Mouse (Mus musculus) testis, adult 2 months (tissue): ENCODE data around the gene Ttc3. TPM values are rescaled to one million over a fixed set of nuclear protein-coding genes. Genes with fewer than 3 reads are reported as not detected.
"Not testable (repeated sequence)": the region's sequence is repeated elsewhere in the genome, so short reads cannot be mapped to it uniquely, and the experiment has no call there.

Experiments used
- H3K27ac ChIP-seq: fragments of 200-500 bp; 2 replicates; pipeline ENCODE4 v1.5.1; 2012; ENCODE audit warnings: low read depth, low read length; ENCODE audit not compliant: control insufficient read depth, insufficient read depth
- H3K27me3 ChIP-seq: fragments of 200-500 bp; 2 replicates; pipeline ENCODE4 v1.6.1; 2012; ENCODE audit warnings: mild to moderate bottlenecking, low read length, moderate library complexity; ENCODE audit not compliant: control insufficient read depth, insufficient read depth
- H3K36me3 ChIP-seq: fragments of 200-500 bp; 2 replicates; pipeline ENCODE4 v1.6.1; 2012; ENCODE audit warnings: mild to moderate bottlenecking, low read length; ENCODE audit not compliant: control insufficient read depth, insufficient read depth
- H3K4me1 ChIP-seq: fragments of 200-500 bp; 2 replicates; pipeline ENCODE4 v1.6.1; 2012; ENCODE audit warnings: low read length; ENCODE audit not compliant: control insufficient read depth, insufficient read depth
- H3K4me3 ChIP-seq: fragments of 200-500 bp; 2 replicates; pipeline ENCODE4 v1.5.1; 2012; ENCODE audit warnings: low read depth, mild to moderate bottlenecking, low read length, moderate library complexity, mixed read lengths; ENCODE audit not compliant: control insufficient read depth
- CTCF ChIP-seq: fragments of 200-500 bp; IDR thresholded peaks from 2 replicates; pipeline ENCODE4 v1.5.1; 2012; ENCODE audit warnings: low read depth, mild to moderate bottlenecking, inconsistent platforms, low read length, moderate library complexity; ENCODE audit not compliant: control insufficient read depth, insufficient read depth, insufficient replicate concordance
- POLR2A ChIP-seq: fragments of 200-500 bp; IDR thresholded peaks from 2 replicates; pipeline ENCODE4 v1.6.1; 2012; ENCODE audit warnings: low read depth, mild to moderate bottlenecking, inconsistent platforms, low read length, moderate library complexity; ENCODE audit not compliant: control insufficient read depth
- polyA plus RNA-seq: library from polyadenylated mRNA; depleted of rRNA; stranded (reverse); fragments of >200 nt; gene quantifications from 2 replicates; pipeline ENCODE4 v1.2.3, GENCODE M21; 2012

Gene Ttc3
- polyA plus RNA-seq, 1 experiment = 10.7 TPM

DNA sequence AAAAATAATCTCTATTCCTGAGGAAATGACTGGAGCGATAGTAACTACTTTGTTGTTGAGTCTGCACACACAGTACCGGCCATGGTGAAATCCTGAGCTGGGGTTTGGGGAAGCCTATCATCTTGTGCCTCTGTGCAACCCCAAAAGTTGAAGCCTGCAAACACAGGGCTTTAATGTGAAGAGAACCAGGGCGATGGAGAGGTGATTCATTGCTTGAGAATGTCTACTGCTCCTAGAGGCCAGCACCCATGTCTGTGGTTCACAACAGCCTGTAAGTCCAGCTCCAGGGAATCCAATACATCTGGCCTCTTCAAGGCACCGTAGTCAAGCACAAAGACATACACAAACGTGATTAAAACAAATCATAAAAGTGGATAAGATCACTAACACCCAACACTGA lies 116.9 kb downstream of the Ttc3 start:
- no peaks in the 10 kb centered on the region for H3K4me1 ChIP-seq
- TF ChIP-seq CTCF (no peak), POLR2A (no peak)
- H3K27me3 ChIP-seq = no peaks in the 10 kb centered on the region
- no peak overlapping the region for H3K4me3 ChIP-seq
- no peak overlapping the region for H3K27ac ChIP-seq
- no peaks in the 10 kb centered on the region for H3K36me3 ChIP-seq

DNA sequence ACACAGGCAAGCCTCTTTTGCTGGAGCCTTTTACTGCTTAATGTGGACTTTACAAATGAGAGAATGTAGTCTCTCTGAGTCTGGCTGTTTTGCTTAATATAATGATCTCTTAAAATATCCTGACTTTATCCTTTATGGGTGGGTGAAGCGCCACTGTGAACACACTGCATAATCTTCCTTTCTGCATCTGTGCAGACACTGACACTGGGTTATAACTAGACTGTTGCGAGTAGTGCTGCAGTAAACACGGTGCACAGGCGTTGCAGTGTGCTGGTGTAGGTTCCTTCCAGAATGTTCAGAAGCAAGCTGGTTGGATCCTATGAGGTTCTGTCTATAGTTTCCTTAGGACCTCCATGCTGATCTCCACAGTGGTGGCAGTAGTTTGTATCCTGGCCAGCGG lies 118.9 kb downstream of the Ttc3 start:
- no peaks in the 10 kb centered on the region for H3K36me3 ChIP-seq
- no peak overlapping the region for H3K4me3 ChIP-seq
- TF ChIP-seq CTCF (no peak), POLR2A (no peak)
- H3K27ac ChIP-seq = no peak overlapping the region
- no peaks in the 10 kb centered on the region for H3K4me1 ChIP-seq
- H3K27me3 ChIP-seq = no peaks in the 10 kb centered on the region

DNA sequence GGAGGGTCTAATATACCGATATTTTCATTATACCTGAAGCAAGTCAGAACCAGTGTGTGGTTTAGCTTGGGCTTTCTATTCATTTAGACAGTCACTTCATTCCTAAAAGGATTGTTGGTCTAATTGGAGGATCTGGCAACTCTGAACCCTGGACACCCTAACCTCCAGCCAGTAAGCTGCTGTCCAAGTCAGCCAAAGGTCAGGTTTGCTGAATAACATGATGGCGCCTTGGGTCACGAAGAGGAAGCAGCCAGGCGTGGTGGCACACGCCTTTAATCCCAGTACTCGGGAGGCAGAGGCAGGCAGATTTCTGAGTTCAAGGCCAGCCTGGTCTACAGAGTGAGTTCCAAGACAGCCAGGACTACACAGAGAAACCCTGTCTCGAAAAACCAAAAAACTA lies 126.8 kb downstream of the Ttc3 start:
- H3K4me1 ChIP-seq, H3K36me3 ChIP-seq, H3K27ac ChIP-seq, H3K27me3 ChIP-seq, H3K4me3 ChIP-seq: not testable (repeated sequence)

DNA sequence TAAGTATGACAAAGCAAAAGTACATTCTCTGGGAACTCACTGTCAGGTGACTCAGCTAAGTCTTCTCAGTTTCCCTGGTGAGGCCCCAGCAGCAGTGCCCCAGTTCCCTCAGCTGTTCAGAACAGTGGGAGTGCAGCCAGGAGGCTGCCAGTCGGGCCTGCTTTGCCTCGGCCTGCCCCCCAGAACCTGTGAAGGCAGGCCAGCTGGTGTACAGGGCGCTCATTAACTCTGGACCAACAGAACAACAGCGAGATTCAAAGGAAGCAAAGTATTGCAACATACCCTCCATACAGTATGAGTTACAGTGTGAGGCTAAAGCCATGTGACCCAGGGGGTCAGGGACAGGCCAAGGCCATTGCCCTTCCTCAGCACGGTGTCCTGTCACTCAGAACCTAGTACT lies 127.5 kb downstream of the Ttc3 start:
- TF ChIP-seq POLR2A (no peak), CTCF (no peak)
- Histone ChIP-seq H3K4me3 (no peak overlapping the region), H3K4me1 (no peaks in the 10 kb centered on the region), H3K27ac (no peak overlapping the region), H3K36me3 (no peaks in the 10 kb centered on the region; the same call in 1 of the 2 replicates), H3K27me3 (no peaks in the 10 kb centered on the region)

DNA sequence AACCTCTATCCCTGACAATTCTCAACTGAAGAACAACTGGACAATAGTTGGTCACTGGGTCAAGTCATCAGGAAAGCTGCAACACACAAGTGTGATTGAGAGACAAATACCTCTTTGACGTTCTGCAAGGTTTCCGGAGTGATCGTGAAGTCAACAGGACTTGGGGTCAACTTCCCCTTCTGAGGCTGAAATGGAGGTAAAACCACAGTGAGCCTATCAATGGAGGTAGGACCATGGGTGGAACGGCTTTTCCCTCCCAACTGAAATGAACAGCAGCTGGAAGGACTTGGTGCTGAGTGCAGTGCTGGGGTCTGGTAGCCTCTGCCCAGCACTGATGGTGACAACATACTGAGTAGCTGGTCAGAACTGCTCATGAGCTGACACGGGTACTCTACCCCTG lies 133.8 kb downstream of the Ttc3 start:
- Histone ChIP-seq H3K36me3 (no peaks in the 10 kb centered on the region; the same call in 1 of the 2 replicates), H3K4me1 (no peaks in the 10 kb centered on the region), H3K4me3 (no peak overlapping the region), H3K27ac (no peak overlapping the region), H3K27me3 (no peaks in the 10 kb centered on the region)
- TF ChIP-seq CTCF (no peak), POLR2A (no peak)

DNA sequence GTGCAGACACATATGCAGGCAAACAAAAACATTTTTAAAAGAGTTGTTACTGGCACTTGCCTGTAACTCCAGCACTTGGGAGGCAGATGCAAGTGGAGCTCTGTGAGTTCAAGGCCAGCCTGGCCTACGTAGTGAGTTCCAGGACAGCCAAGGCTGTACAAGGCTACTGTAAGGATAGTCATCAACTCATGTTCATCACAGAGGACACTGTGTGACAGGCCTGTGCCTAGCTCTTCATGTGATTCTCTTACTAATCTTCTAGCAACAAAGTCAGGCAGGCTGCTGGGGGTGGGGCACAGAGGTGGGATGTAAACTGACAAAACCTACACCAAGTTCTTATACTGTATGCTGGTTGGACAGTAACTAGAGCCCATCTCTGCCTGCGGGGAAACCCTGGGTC lies 136.7 kb downstream of the Ttc3 start:
- Histone ChIP-seq H3K4me3 (no peak overlapping the region), H3K4me1 (no peaks in the 10 kb centered on the region), H3K27ac (no peak overlapping the region), H3K27me3 (no peaks in the 10 kb centered on the region), H3K36me3 (no peaks in the 10 kb centered on the region; the same call in 1 of the 2 replicates)
- TF ChIP-seq POLR2A = no peak
- no peak for TF ChIP-seq CTCF

DNA sequence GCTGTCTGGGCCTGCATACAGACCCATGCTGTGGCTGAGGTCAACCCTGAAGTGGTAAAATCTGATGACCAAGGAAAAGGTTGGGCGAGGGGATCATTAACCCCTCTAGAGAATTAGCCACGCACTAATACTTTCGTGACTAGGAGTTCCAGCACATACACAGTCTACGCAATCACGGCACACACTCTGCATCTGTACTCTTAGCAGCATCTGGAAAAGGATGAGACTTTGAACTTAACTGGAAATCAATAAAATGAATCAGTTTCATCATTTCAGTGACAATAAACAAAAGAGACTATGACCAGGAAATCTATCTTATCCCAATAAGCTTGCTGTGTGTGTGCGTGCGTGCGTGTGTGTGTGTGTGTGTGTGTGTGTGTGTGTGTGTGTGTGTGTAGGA lies 138.4 kb downstream of the Ttc3 start:
- no peak overlapping the region for H3K4me3 ChIP-seq
- no peak for TF ChIP-seq POLR2A
- TF ChIP-seq CTCF = no peak
- H3K27me3 ChIP-seq = no peaks in the 10 kb centered on the region
- no peak overlapping the region for H3K27ac ChIP-seq
- no peaks in the 10 kb centered on the region for H3K4me1 ChIP-seq
- no peaks in the 10 kb centered on the region; the same call in 1 of the 2 replicates for H3K36me3 ChIP-seq

DNA sequence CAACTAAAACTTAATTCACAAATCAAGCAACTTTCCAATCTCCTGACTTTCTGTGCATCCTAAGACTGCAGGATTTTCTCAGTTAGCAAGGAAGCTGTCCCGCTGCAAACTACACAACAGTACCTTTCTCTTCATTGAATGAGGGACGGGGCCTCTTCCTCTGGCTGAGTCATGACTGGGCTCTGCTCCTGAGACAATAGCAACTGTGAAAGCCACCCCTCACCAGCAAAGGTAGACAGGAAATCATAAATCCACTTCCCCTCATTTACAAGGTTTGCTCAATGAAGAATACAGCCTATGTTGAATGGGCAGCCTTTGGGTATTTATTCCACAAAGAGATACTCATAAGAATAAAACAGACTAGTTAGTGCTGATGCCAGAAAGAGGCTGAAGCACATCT lies 139.6 kb downstream of the Ttc3 start:
- no peak overlapping the region for H3K4me3 ChIP-seq
- H3K27ac ChIP-seq = no peak overlapping the region
- no peaks in the 10 kb centered on the region for H3K27me3 ChIP-seq
- H3K36me3 ChIP-seq = no peaks in the 10 kb centered on the region; the same call in 1 of the 2 replicates
- no peak for TF ChIP-seq POLR2A
- no peak for TF ChIP-seq CTCF
- H3K4me1 ChIP-seq = no peaks in the 10 kb centered on the region
